Mouse (Mus musculus) kidney, adult 2 months (tissue): ENCODE data around the gene Mt4. TPM values are rescaled to one million over a fixed set of nuclear protein-coding genes. Genes with fewer than 3 reads are reported as not detected.
A peak's percentile ranks its signal among the peaks of the same experiment; 100 is the strongest.

ENCODE experiments used
- DNase-seq: peaks from one replicate; pipeline ENCODE4 v3.0.0; 2021
- H3K27ac ChIP-seq: fragments of 200-500 bp; 2 replicates; pipeline ENCODE4 v1.5.1; 2012; ENCODE audit warnings: low read depth, low read length, control low read depth, inconsistent platforms; ENCODE audit not compliant: insufficient read depth
- H3K27me3 ChIP-seq: fragments of 200-500 bp; replicated peaks from 2 replicates; pipeline ENCODE4 v1.6.1; 2012; ENCODE audit warnings: mild to moderate bottlenecking, moderate library complexity, low read length, inconsistent platforms; ENCODE audit not compliant: control insufficient read depth, insufficient read depth
- H3K36me3 ChIP-seq: fragments of 200-500 bp; 2 replicates; pipeline ENCODE4 v1.6.1; 2012; ENCODE audit warnings: mild to moderate bottlenecking, moderate library complexity, low read length, inconsistent platforms; ENCODE audit not compliant: control insufficient read depth, insufficient read depth
- H3K4me1 ChIP-seq: fragments of 200-500 bp; 2 replicates; pipeline ENCODE4 v1.6.1; 2011; ENCODE audit warnings: low read length; ENCODE audit not compliant: control insufficient read depth, insufficient read depth
- H3K4me3 ChIP-seq: fragments of 200-500 bp; 2 replicates; pipeline ENCODE4 v1.5.1; 2011; ENCODE audit warnings: mild to moderate bottlenecking, low read depth, low read length, control low read depth; ENCODE audit not compliant: insufficient read depth
- CTCF ChIP-seq: fragments of 200-500 bp; conservative IDR thresholded peaks from 2 replicates; pipeline ENCODE4 v1.5.1; 2011; ENCODE audit warnings: low read depth, mild to moderate bottlenecking, control low read depth, low read length, moderate library complexity, mixed read lengths; ENCODE audit not compliant: insufficient read depth, insufficient read length
- POLR2A ChIP-seq: fragments of 200-500 bp; IDR thresholded peaks from one replicate; pipeline ENCODE4 v1.6.1; 2011; ENCODE audit warnings: low read depth, low read length, control low read depth
- WGBS: fragments of 180-500 bp; shearing (Covaris S2); methylation state at CpG from one replicate; pipeline ENCODE4 v1.1.7; 2018; 5-methylcytosine and 5-hydroxymethylcytosine counted together
- polyA plus RNA-seq: library from polyadenylated mRNA; depleted of rRNA; stranded (reverse); fragments of >200 nt; gene quantifications from 2 replicates; pipeline ENCODE4 v1.2.3, GENCODE M21; 2012; rRNA removed

Gene Mt4
- polyA plus RNA-seq, 1 experiment, result not detected

DNA sequence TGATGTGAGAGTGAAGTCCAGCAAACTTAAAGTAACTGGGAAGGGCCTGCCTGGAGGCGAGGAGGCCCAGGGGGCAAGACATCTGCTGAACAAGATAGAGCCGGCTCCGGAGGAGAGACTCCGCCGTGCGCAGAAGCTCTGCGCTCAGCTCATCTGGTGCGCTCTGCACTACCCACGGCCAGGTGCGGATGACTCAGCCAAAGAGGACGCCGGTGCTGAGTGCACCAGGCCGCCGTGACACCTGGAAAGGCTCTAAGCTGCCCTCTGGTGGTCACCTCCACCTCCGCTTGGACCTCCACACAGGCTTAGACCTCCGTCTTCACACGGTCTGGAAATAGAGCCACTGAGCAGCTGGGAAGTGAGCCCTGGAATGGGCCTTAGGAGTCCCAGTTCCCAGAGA, 49.5 kb downstream of the Mt4 start:
- no peak overlapping the region for H3K4me3 ChIP-seq
- no peaks in the 10 kb centered on the region; the same call in 1 of the 2 replicates for H3K4me1 ChIP-seq
- no peaks in the 10 kb centered on the region for H3K36me3 ChIP-seq
- no peaks in the 10 kb centered on the region for H3K27me3 ChIP-seq
- TF ChIP-seq CTCF, result peak; percentile 91
- no peak for TF ChIP-seq POLR2A
- WGBS, result 7% methylated on average over 17 of the region's 17 CpGs
- DNase-seq, result peak; percentile 90
- H3K27ac ChIP-seq, result no peak overlapping the region

DNA sequence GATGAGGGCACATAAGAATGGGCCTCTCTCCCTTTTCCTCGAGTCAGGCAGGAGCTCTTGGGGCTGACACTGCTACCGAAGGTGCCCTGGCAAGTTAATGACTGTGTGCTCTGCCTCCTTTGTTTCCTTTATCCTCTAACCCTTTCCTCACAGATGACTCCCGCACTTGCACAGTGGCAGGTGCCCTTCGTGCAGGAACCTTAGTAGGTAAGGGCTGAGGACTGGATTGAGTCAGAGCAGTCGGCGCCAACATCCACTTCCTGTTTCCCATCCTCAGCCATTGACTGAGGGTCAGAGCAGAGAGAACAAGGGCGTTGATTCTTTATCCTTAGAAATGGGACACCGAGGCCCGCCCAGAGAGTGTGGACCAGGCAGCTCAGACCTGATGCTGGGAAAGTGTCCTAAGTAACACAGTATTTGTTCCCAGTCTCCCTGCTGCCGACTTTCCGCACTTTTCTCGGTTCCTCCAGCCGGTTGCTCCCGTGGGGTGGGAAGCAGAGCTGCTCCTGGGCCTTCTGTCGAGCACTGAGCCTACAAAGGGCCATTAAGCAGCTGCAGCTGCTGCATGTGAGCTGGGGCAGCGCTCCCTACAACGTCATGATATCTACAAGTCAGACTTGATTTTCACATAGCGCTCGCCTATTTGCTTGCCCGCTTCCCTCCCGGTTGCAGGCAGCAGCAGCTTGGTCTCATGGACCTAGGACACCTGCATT, 50.4 kb downstream of the Mt4 start:
- Histone ChIP-seq H3K36me3 (no peaks in the 10 kb centered on the region), H3K27ac (no peak overlapping the region), H3K4me3 (no peak overlapping the region), H3K27me3 (no peaks in the 10 kb centered on the region), H3K4me1 (no peaks in the 10 kb centered on the region; the same call in 1 of the 2 replicates)
- DNase-seq, result no peak
- WGBS, result 65% methylated on average over 21 of the region's 21 CpGs
- no peak for TF ChIP-seq CTCF
- TF ChIP-seq POLR2A, result no peak

Other genes starting within 250 kb of the Mt4 start
- gene Amfr, start 124.4 kb upstream of the Mt4 start, polyA plus RNA-seq, result 171 and 204 TPM in 2 replicates
- gene Nudt21, start 100.2 kb upstream of the Mt4 start, polyA plus RNA-seq, result 19.6 and 22.1 TPM in 2 replicates
- gene Ogfod1, start 100.0 kb upstream of the Mt4 start, polyA plus RNA-seq, result 6.6 and 8.7 TPM in 2 replicates
- 31.3 and 31.4 TPM in 2 replicates for gene Bbs2, start 38.3 kb upstream of the Mt4 start, polyA plus RNA-seq
- gene Mt3, start 15.4 kb downstream of the Mt4 start, polyA plus RNA-seq, result 4.2 and 8.4 TPM in 2 replicates
- gene Mt2, start 35.5 kb downstream of the Mt4 start, polyA plus RNA-seq, result 57.6 and 80.2 TPM in 2 replicates
- gene Mt1, start 41.9 kb downstream of the Mt4 start, polyA plus RNA-seq, result 906 and 994 TPM in 2 replicates
- 11.2 and 11.9 TPM in 2 replicates for gene Nup93, start 77.4 kb downstream of the Mt4 start, polyA plus RNA-seq
- gene Slc12a3, start 192.0 kb downstream of the Mt4 start, polyA plus RNA-seq, result 600 and 1,070 TPM in 2 replicates
- gene Herpud1, start 249.2 kb downstream of the Mt4 start, polyA plus RNA-seq, result 417 and 537 TPM in 2 replicates